Mouse (Mus musculus) heart, postnatal 0 days (tissue): ENCODE data around the gene Atp1a1.

Experiments used
- CTCF ChIP-seq: IDR thresholded peaks from 2 replicates; pipeline ENCODE4 v1.5.1; 2016; ENCODE audit warnings: antibody characterized with exemption, control low read depth, low read depth
- EP300 ChIP-seq: IDR thresholded peaks from 2 replicates; pipeline ENCODE4 v1.6.1; 2016; ENCODE audit warnings: antibody characterized with exemption, low read depth

DNA sequence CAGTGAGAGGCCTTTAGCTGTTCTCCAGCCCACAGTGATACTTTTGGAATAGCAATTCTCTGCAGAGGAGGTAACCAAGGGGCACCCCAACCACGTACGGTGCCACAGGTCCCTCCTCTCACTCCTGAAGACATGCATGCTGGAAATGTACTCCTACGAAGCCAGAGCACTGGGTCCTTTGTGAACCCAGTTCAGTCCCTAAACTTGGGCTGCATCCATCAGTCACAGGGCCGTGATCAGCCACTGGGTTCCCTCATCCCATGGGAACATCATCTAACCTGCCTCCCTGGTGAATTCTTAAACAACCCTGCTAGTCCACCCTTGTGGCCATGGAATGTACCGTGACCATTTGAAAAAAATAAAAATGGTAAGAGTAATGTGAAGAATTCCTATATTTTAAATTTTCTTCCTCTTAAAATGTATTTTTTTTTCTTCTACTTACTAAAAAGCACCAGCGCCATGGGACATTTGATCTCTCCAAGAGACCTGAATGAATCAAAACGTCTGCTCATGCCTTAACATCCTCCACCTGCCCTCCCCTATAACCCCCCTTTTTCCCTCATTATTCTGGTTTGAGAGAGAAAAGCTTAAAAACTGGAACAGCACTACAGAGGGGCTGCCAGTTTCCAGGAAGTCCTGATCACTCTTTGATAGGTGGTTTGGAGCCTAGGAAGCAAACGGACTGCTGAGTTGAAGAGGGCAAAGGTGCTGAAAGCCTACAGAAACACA is 5.1 kb downstream of the Atp1a1 start:
- TF ChIP-seq CTCF (no peak), EP300 (no peak)
